Mouse (Mus musculus) E14TG2a.4 (cell line): ENCODE data around the gene Tmem202.

Experiments used
- H3K27me3 ChIP-seq: 2 replicates; pipeline ENCODE4 v1.6.1; 2014; ENCODE audit warnings: low read length, control low read depth; ENCODE audit not compliant: insufficient read depth
- H3K36me3 ChIP-seq: 2 replicates; pipeline ENCODE4 v1.6.1; 2014; ENCODE audit warnings: low read length, control low read depth; ENCODE audit not compliant: insufficient read depth
- H3K4me1 ChIP-seq: replicated peaks from 2 replicates; pipeline ENCODE4 v1.6.1; 2014; ENCODE audit warnings: low read depth, low read length, control low read depth
- H3K4me3 ChIP-seq: replicated peaks from 2 replicates; pipeline ENCODE4 v1.5.1; 2014; ENCODE audit warnings: mild to moderate bottlenecking, low read length
- H3K9me3 ChIP-seq: 2 replicates; pipeline ENCODE4 v1.6.1; 2014; ENCODE audit warnings: low read length, control low read depth
- CTCF ChIP-seq: conservative IDR thresholded peaks from 2 replicates; pipeline ENCODE4 v1.5.1; 2014; ENCODE audit warnings: low read length
- NANOG ChIP-seq: IDR thresholded peaks from 2 replicates; pipeline ENCODE4 v1.6.1; 2014; ENCODE audit warnings: borderline replicate concordance, low read length, mixed read lengths
- POU5F1 ChIP-seq: IDR thresholded peaks from 2 replicates; pipeline ENCODE4 v1.6.1; 2014; ENCODE audit warnings: low read length, borderline replicate concordance

Gene Tmem202

GRCm38 (mm10) chr9:59544739-59545138 is 5.1 kb upstream of the Tmem202 start:
- TF ChIP-seq CTCF (no peak), POU5F1 (no peak), NANOG (no peak)
- peaks cover 10% of the 10 kb centered on the region for H3K27me3 ChIP-seq
- H3K9me3 ChIP-seq, result no peaks in the 10 kb centered on the region

GRCm38 (mm10) chr9:59542766-59543324 is 3.2 kb upstream of the Tmem202 start:
- Histone ChIP-seq H3K4me1 (peaks cover 49% of the 10 kb centered on the region), H3K36me3 (peaks cover 42% of the 10 kb centered on the region), H3K9me3 (no peaks in the 10 kb centered on the region), H3K27me3 (peaks cover 18% of the 10 kb centered on the region), H3K4me3 (no peak overlapping the region)
- TF ChIP-seq POU5F1 (no peak), NANOG (no peak), CTCF (no peak)

More at GRCm38 (mm10) chr9:59544739-59545138, 5.1 kb upstream of the Tmem202 start:
- H3K4me3 ChIP-seq, result no peak overlapping the region
- H3K4me1 ChIP-seq, result peaks cover 55% of the 10 kb centered on the region
- H3K36me3 ChIP-seq, result peaks cover 52% of the 10 kb centered on the region

GRCm38 (mm10) chr9:59541617-59542016 is 2.0 kb upstream of the Tmem202 start:
- H3K4me3 ChIP-seq, result no peak overlapping the region

GRCm38 (mm10) chr9:59537651-59538050 is 2.0 kb downstream of the Tmem202 start:
- Histone ChIP-seq H3K4me1 (peaks cover 32% of the 10 kb centered on the region), H3K4me3 (no peak overlapping the region), H3K27me3 (peaks cover 21% of the 10 kb centered on the region), H3K36me3 (peaks cover 20% of the 10 kb centered on the region), H3K9me3 (no peaks in the 10 kb centered on the region)
- no peak for TF ChIP-seq CTCF
- TF ChIP-seq POU5F1, result no peak
- TF ChIP-seq NANOG, result no peak

More at GRCm38 (mm10) chr9:59541617-59542016, 2.0 kb upstream of the Tmem202 start:
- TF ChIP-seq POU5F1, result no peak
- TF ChIP-seq NANOG, result no peak
- TF ChIP-seq CTCF, result no peak
- no peaks in the 10 kb centered on the region for H3K9me3 ChIP-seq
- peaks cover 42% of the 10 kb centered on the region for H3K4me1 ChIP-seq
- peaks cover 21% of the 10 kb centered on the region for H3K27me3 ChIP-seq
- H3K36me3 ChIP-seq, result peaks cover 30% of the 10 kb centered on the region

GRCm38 (mm10) chr9:59533889-59534288 is 5.8 kb downstream of the Tmem202 start:
- Histone ChIP-seq H3K9me3 (no peaks in the 10 kb centered on the region), H3K4me1 (peaks cover 42% of the 10 kb centered on the region), H3K27me3 (peaks cover 9% of the 10 kb centered on the region; the same call in 1 of the 2 replicates), H3K36me3 (no peaks in the 10 kb centered on the region), H3K4me3 (no peak overlapping the region)
- TF ChIP-seq CTCF, result no peak
- no peak for TF ChIP-seq NANOG
- TF ChIP-seq POU5F1, result no peak

- Histone ChIP-seq H3K4me1 (peaks cover 40% of the 10 kb centered on the region), H3K36me3 (no peaks in the 10 kb centered on the region), H3K9me3 (no peaks in the 10 kb centered on the region), H3K27me3 (peaks cover 9% of the 10 kb centered on the region; the same call in 1 of the 2 replicates), H3K4me3 (no peak overlapping the region)
- TF ChIP-seq NANOG (no peak), POU5F1 (no peak), CTCF (no peak)
Measured at GRCm38 (mm10) chr9:59533422-59533821, 6.2 kb downstream of the Tmem202 start.

- TF ChIP-seq POU5F1, result no peak
- TF ChIP-seq NANOG, result no peak
- TF ChIP-seq CTCF, result no peak
- H3K9me3 ChIP-seq, result no peaks in the 10 kb centered on the region
- H3K4me1 ChIP-seq, result peaks cover 36% of the 10 kb centered on the region
- H3K36me3 ChIP-seq, result no peaks in the 10 kb centered on the region
- H3K4me3 ChIP-seq, result peak overlapping the region; percentile 45; the same call in 1 of the 2 replicates
- H3K27me3 ChIP-seq, result no peaks in the 10 kb centered on the region
Measured at GRCm38 (mm10) chr9:59531645-59532044, 8.0 kb downstream of the Tmem202 start.

GRCm38 (mm10) chr9:59528274-59528673 is 11.4 kb downstream of the Tmem202 start:
- Histone ChIP-seq H3K4me3 (no peak overlapping the region), H3K27me3 (0 out of 2 replicates have a peak, but pooled peaks cover 2% of the 10 kb centered on the region), H3K9me3 (no peaks in the 10 kb centered on the region), H3K36me3 (no peaks in the 10 kb centered on the region), H3K4me1 (peaks cover 30% of the 10 kb centered on the region)
- TF ChIP-seq CTCF, result no peak
- TF ChIP-seq POU5F1, result no peak
- TF ChIP-seq NANOG, result no peak
